Mouse (Mus musculus) ovary, postnatal 10 days (tissue): Measurements from ENCODE around the gene Ewsr1.

Experiments
- DNase-seq: peaks from one replicate; pipeline ENCODE4 v3.0.0; 2022; ENCODE audit warnings: low spot score

Gene Ewsr1

DNA sequence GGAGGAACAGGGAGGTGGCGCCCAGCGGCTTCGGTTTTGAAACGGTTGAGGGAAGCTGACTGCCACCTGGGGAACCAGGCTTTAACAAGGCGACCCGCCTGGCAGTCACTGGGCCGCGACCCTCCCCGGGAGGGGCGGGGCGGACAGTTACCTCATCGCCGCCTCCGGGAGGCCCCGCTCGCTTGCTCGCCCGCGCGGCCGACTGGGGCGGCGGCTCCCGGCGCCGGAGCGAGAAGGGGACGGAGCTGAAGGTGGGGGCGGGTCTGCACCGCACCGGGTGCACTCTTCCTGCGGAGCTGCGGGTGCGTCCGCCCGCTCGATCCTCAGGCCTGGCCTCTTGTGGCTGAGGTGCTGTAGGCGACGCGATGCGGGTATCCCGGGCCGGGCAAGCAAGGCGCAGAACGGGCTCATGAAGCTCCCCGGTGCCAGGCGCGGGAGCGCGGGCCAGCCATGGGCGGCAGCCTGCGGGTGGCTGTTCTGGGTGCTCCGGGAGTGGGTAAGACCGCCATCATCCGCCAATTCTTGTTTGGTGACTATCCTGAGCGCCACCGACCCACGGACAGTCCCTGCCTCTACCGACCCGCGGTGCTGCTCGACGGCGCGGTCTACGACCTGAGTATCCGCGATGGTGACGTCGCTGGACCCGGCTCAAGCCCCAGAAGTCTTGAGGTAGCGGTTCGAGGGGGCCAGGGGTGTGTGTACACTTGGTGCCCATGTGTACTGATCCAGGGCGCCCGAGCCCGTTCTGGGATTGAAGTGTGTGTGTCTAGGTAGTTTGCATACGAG, 41.0 kb downstream of the Ewsr1 start, which contains the start of gene Rasl10a:
Gene Rasl10a (plus strand): TSS at position 273 of the 786 bp plus-strand sequence.
- no peak for DNase-seq

DNA sequence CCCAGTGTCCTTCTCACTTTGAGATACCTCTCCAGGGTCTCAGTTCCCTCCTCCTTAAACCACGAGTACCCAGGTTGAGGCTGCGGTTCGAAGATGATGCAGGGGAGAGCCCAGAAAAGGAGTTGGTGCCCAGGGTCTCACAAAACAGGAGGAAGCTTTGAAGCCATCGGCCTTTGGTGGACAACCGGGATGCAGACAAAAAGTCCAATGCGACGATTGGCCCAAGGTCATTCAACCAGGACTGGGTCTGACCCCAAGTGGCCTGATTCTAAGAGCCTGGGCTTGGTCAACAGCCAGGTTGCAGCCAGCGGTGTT, 41.6 kb downstream of the Ewsr1 start:
- DNase-seq: no peak

DNA sequence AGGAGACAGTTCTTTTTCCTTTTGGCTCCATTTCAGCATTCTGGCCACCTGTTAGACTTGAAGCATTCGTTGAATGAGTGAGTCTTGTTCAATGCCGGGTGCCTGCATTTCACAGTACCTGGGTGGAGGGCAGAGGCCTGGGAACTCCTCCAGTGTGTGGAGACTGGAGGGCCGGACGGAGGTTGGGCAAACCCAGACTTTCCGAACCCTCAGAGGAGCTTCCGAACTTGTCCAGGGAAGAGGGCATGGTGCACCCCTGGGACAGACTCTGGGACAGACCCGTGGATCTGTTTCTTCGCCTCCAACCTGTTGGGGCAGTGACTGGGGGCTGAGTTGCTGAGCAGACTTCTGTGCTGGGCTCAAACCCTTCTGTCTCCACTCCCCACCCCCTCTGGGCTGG, 42.0 kb downstream of the Ewsr1 start:
- DNase-seq: no peak

DNA sequence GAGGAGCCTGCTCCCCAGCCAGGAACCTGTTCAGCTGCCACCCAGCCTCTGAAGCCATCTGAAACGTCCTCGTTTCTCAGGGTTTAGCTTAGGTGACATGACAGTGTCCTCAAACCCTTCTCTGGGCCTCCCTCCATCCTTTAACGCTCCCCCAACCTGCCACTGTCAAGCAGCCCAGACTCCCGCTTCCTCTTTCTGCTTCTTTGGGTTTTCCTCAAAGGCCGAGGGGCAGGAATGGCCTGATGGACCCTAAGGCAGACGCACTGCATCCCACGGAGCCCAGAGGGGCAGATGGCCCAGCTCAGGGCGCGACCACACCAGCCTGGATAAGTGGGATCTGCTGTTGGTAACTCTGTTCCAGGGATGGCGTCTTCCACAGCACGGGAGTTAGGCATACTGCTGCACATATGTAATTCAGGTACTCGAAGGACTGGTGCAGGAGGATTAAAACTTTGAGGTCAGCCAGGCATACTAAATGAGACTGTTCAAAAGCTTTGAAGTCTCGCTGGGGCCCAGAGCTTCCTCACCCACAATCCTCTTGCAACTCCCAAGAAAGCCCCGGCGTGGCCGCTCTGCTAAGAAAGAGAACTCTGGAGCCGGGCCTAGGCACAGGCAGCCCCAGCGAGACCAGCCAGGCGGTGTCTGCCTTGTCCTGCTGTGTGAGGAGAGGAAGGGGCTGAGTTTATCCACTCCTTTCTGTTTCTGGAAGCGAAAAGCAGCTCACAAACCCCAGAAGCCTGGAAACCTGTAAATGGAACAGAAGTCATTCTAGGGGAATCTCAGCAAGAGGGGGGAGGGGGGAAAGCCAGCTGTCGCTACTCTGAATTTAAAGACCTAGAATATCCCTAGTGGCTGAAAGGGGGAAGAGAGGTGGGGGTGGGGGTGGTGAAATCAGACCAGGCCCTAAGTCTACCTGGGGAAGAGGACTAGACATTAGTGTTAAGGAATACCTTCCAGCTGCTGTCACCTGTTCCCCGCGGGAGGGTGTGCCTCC, 42.8 kb downstream of the Ewsr1 start:
- no peak for DNase-seq

DNA sequence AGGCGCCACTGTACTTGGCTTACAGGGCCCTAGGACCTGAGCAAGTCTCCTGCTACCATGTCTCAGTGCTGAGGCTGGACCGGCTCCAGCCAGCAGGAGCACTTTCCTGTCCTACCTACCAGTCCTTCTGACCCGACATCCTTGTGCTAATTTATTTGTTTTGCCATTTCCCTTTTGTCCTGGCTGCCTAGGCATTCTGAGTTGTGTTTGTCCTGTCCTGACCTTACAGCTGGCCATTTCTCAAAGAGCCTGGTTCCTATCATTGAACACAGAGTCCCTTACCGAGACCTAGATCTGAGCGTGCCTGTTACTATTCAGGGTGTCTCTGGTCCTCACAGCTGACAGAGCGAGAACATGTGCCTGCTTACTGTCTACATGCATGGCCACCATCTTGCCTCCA, 44.2 kb downstream of the Ewsr1 start:
- no peak for DNase-seq

DNA sequence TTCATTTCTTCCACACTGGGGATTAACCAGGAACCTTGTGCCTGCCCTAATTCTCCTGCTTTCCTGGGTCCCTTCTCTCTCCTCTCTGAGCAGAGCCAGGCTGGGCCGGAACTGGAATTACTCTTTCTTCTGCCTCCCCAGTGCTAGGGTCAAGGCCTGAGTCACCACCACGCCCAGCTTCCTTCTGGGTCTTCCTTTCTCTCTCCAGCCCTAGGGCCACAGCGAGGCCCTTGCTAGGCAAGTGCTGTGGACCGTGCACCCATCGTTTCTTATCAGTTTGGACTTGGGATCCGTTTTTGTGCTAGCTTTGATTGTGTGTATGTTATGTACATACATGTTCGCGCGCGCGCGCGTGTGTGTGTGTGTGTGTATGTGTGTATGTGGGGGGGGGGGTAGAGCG, 44.9 kb downstream of the Ewsr1 start:
- no peak for DNase-seq

DNA sequence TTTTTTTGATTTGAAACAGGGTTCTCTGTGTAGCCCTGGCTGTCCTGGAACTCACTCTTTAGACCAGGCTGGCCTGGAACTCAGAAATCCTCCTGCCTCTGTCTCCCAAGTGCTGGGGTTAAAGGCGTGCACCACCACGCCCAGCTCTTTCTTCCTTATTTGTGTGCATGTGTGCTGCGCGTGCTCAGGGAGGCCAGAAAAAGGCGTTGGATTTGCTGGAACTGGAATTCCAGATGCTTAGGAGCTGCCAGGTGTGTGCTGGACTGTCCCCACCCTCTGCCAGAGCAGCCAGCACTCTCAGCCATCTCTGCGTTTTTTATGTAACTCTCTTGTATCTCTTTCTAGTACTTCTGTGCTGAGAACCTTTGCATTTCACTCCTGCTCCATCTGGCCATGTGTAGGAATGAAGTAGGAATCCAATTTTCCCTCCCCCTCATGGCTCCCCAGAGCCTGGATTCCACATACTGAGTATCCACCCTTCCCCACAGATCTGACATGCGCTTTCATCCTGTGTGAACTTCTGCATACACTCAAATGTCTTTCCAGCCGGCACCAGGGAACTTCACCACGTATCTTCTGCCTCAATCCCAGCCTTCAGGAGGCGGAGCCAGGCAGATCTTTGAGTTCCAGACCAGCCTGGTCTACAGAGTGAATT, 46.7 kb downstream of the Ewsr1 start:
- DNase-seq: no peak

DNA sequence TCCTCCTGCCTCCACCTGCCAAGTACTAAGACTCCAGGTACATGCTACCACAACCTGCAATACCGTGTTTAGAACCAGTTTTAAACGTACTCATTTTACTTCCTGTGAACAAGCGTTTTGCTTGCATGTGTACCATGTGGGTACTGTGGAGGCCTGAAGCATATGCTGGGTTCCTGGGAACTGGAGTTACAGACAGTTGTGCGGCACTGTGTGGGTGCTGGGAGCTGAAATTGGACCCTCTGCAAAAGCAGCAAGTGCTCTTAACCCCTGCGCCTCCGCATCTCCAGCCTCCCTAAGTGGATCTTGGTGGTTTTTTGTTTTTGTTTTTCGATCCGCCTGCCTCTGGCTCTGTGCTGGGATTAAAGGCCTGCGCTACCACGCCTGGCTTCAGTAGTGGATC, 47.4 kb downstream of the Ewsr1 start:
- no peak for DNase-seq

DNA sequence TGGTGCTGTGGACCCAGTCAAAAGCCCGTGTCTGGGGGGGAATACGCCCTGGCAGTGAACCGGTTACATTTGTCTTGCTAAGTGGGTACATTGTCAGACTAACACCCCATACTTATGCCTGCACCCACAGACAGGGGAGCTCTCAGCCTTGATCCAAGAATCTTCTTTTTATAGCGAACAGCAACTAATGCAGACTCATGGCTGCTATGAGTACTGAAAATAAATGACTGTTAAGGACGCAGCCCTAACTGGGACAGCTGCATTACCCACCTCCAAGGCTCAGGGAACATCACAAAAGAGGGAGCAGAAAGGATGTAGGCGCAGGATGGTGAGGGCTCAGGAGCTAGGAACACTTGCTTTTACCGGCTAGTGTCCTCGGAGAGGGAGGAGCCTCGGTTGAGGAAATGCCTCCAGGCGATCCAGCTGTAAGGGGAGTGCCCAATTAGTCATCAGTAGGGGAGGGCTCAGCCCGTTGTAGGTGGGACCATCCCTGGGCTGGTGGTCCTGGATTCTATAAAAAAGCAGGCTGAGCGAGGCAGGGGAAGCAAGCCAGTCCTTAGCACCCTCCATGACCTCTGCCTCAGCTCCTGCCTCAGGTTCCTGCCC, 52.6 kb downstream of the Ewsr1 start:
- DNase-seq: no peak

DNA sequence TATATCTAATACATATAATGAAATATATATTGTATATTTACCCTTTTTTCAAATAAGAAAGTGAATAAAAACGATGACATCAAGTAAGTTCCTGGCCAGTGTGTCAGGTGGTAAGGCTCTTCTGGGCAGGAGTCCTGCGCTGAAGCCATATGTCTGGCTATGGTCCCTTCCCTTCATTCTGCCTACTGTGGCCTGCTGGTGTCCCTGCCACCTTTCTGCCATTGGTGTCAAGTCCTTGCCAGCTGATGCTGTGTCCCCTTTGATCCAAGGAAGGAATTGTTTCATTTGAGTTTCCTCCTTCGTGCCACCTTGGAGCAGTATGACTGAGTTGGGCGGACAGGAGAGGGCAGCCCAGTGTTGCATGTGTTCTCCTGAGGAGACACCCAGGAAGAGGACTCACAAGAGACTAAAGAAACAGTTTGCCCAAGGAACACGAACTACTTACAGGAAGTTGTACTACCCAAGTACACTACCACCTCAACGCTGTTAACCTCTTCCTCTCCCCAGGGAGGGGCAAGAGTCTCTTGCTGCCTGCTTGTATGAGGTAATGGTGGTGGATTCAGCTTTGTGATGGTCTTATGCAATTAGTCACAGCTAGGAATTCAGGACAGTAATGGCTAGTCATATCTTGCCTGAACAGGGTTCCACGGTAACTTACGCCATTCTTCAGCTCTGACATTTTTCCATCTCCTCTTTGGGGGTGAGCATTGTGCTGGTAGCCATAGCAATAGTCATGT, 56.3 kb downstream of the Ewsr1 start:
- DNase-seq: no peak

DNA sequence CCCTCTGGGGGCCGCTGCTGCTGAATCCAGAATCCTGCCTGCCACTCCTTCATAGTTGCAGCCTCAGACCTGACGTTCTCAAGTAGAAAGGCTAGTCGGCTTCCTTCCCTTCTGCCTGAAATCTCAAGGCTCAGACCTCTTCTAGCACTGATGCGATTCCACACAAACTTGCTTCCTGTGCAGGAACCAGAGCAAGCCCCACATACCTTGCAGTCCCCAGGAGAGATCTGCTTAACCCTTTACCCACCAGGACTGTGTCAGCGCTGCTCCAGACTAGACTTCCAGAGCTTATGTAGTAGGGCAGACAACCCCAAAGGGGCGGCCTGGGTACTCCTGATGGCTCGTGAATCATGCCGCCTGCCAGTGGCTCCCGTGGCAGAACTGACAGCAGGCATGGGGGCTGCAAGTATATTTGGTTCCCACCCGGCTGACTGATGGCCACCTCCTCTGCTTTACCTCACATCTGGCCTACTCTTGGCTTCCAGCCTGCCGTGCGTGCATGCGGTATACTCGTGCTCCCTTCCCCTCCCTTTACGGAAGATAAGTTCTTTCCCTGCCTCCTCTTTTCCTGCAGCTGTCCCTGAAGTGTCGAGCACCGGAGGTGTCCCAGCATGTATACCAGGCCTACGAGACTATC, 57.8 kb downstream of the Ewsr1 start:
- DNase-seq: no peak

DNA sequence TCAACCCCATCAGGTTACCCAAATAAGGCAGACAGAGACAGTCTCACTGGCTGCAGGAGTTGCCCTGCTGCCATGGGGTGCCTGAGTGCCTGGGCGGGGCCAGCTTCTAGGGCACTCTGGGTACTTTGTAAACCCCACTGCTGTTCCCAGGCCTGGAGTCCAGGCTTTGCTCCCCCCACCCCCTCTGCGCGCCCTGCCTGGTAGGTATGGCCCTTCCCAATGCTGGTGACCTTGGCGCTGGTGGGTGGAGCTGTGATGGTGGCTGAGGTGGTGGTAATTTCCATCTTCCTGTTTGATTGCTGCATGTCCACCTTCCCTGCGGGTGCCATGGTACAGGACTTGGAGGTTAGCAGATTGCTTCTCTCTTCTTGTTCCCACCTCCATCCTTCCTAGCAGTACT, 58.5 kb downstream of the Ewsr1 start:
- no peak for DNase-seq

DNA sequence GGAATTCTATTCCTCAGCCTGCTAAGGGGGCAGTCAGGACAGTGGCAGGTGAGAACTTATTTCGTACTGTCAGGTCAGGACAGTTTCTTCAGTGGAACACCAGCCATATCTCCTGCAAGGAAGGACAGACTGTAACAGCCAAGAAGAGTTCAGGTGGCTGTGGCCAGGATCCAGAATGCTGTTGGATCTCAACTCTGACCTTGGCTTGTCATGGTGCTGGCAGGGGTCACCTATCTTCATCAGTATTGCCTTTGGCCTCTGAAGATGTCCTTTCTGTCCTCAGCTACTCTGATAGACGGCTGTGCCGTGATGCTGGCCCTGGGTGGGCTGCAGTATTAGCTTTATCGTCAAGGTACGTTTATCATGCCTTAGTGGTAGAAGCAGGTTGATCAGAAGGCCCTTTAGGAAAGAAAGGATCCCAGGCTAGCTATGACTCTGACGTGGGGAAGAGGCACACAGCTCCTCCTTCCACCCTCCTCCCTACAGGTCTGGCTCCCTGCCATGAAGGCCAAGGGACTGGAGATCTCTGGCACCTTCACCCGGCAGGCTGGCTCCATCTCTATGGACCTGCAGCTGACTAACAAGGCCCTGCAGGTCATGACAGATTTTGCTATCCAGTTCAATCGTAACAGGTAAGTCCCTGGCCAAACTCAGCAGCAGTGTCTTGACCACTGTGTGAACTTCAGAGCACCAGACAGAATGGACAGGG, 61.8 kb downstream of the Ewsr1 start:
- DNase-seq: no peak

DNA sequence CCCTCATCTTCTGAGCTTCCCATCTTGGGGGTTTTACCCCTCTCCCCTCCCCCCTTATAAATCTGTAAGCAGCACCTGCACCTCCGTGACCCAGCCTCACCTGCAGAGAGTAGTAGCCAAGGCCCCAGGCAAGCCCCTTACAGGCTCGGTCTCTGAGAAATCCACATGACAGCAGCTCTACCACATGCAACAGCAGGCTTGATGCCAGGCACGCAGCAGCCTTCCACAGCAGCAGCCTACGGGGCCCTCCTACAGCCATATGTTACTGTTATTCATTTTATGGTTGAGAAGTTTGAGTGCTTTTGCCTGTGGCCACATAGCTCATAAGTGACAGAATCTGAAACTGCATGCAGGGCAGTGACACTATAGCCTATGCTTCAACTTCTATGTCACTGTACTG, 63.6 kb downstream of the Ewsr1 start:
- DNase-seq: no peak

DNA sequence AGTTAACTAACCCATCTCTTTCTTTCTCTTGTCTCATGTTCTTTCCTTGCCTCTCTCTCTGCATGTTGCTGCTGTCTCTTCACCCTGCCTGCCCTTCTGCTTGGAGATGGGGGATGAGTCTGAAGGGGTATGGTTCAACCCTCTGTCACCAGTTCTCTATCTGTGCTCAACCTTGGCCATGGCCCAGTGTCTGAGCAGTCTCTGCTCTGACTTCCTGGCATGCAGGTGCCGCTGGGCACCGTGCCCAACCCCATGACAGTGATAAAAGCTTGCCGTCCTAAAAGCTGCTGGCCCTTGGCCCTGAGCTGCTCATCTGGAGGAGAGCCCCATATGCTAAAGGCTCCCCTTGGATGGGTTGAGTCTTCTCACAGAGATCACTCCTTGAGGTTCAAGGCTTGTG, 65.9 kb downstream of the Ewsr1 start:
- DNase-seq: no peak

DNA sequence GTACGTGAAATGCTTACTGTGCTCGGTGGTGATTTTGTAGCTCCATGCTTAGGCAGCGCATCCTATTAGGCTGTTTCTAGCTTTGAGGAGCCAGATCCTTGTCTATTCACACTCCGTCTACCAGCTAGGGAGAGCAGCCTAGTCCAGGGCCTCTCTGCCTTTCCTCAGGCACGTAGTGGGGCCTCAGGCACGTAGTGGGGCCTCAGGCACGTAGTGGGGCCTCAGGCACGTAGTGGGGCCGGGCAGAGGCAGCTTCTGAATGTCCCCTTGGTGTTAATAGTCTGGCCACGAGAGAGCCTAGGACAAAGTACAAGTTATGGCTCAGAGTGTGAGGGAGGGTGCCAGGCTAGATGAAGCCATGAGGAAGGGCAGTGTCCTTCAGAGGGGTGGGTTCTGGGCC, 66.4 kb downstream of the Ewsr1 start:
- DNase-seq: no peak

DNA sequence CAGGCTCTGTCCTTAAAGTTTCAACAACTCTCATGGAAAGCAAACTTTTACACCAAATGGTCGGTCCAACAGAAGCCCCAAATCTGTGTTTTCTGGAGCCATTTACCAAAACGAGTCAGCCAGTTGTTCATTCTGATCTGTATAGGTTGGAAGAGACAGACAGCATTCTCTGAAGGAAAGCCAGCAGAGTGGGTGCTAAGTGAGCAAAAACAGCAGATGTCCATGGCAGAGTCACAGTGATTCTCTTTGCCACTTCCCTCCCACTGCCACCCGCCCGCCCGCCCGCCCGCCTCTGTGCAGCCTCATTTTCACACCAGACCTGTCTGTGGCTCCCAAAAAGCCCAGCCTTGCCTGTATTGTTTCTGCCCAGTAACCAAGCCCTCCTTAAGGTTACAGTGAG, 70.8 kb downstream of the Ewsr1 start:
- DNase-seq: no peak

DNA sequence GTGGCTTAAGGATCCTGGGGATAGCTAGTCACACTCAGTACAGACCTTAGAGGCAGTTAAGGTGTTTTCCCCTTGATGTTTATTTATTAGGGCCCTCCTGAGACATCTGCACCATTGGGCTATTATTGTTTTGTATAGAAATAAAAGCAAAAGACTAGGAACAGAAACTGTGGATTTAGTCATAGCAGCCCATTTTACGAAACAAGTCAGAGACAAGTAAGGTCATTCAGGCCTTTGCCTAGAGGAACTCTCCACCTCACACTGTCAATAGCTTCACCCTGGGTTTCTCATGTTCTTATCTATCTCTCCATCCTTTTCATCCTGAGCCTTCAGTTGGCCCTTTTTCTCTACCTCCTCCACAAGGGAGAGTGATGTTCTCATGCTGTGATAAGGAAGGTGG, 74.0 kb downstream of the Ewsr1 start:
- DNase-seq: no peak
